Mouse (Mus musculus) CH12.LX (cell line): Measurements from ENCODE around the gene Dnph1. TPM values are rescaled to one million over a fixed set of nuclear protein-coding genes. Genes with fewer than 3 reads are reported as not detected.
A peak's percentile ranks its signal among the peaks of the same experiment; 100 is the strongest.

Experiments used
- DNase-seq: peaks from one replicate; pipeline ENCODE4 v3.0.0-alpha.2; 2013; ENCODE audit errors: extremely low read depth
- H3K27ac ChIP-seq: 2 replicates; pipeline ENCODE4 v1.5.1; 2012; ENCODE audit warnings: low read depth, mild to moderate bottlenecking, control low read depth, moderate library complexity; ENCODE audit not compliant: insufficient read depth
- H3K27me3 ChIP-seq: replicated peaks from 2 replicates; pipeline ENCODE3; 2012; ENCODE audit warnings: inconsistent platforms
- H3K36me3 ChIP-seq, 2 experiments: replicated peaks in 1 of 2; 2 replicates each; pipeline versions ENCODE3 to v1.6.1; 2012; ENCODE audit warnings: inconsistent platforms in 1 of 2, low read length in 1 of 2, mild to moderate bottlenecking in 1 of 2, mixed read lengths in 1 of 2, moderate library complexity in 1 of 2; ENCODE audit not compliant: control insufficient read depth in 1 of 2, insufficient read depth in 1 of 2
- H3K4me1 ChIP-seq, 2 experiments: 2 replicates each; pipeline ENCODE4 v1.6.1; 2012; ENCODE audit warnings: inconsistent platforms in 1 of 2, moderate library complexity in 1 of 2; ENCODE audit not compliant: insufficient read depth in 2 of 2, control insufficient read depth in 1 of 2
- H3K4me2 ChIP-seq: 2 replicates; pipeline ENCODE4 v1.6.1; 2012; ENCODE audit warnings: low read depth, mild to moderate bottlenecking, control low read depth; ENCODE audit not compliant: poor library complexity, insufficient read depth, severe bottlenecking
- H3K4me3 ChIP-seq, 3 experiments: fragments of 150-350 bp in 1 of 3; sonication (generic) in 1 of 3; replicated peaks in 1 of 3; 2 replicates each; pipeline versions ENCODE3 to v1.5.1; 2011 to 2012; ENCODE audit warnings: low read depth in 2 of 3, low read length in 2 of 3, mild to moderate bottlenecking in 2 of 3, moderate library complexity in 2 of 3, control low read depth in 1 of 3, improper control_type of control experiment in 1 of 3, inconsistent platforms in 1 of 3, mixed read lengths in 1 of 3; ENCODE audit not compliant: poor library complexity in 1 of 3
- H3K79me2 ChIP-seq: replicated peaks from 2 replicates; pipeline ENCODE4 v1.6.1; 2012; ENCODE audit warnings: mild to moderate bottlenecking, moderate library complexity; ENCODE audit not compliant: control insufficient read depth, poor library complexity, insufficient read depth, severe bottlenecking; ENCODE audit errors: extremely low read depth
- H3K9ac ChIP-seq: 2 replicates; pipeline ENCODE4 v1.6.1; 2012; ENCODE audit warnings: low read depth, mild to moderate bottlenecking, control low read depth, moderate library complexity; ENCODE audit not compliant: insufficient read depth
- H3K9me3 ChIP-seq: replicated peaks from 2 replicates; pipeline ENCODE3; 2012; ENCODE audit warnings: low read length, inconsistent platforms, mixed read lengths
- BHLHE40 ChIP-seq: IDR thresholded peaks from 2 replicates; pipeline ENCODE4 v1.6.1; 2011; ENCODE audit warnings: mild to moderate bottlenecking, low read depth, low read length, improper control_type of control experiment
- CHD1 ChIP-seq: IDR thresholded peaks from 2 replicates; pipeline ENCODE4 v1.6.1; 2012; ENCODE audit warnings: low read depth, low read length, improper control_type of control experiment, inconsistent platforms
- CTCF ChIP-seq, 2 experiments: IDR thresholded peaks in 1 of 2; conservative IDR thresholded peaks in 1 of 2; 2 replicates each; pipeline ENCODE4 v1.5.1; 2011 to 2012; ENCODE audit warnings: low read depth in 2 of 2, low read length in 2 of 2, improper control_type of control experiment in 1 of 2, inconsistent platforms in 1 of 2, mild to moderate bottlenecking in 1 of 2, moderate library complexity in 1 of 2
- ETS1 ChIP-seq: conservative IDR thresholded peaks from 2 replicates; pipeline ENCODE4 v1.6.1; 2012; ENCODE audit warnings: low read depth, mild to moderate bottlenecking, inconsistent platforms, low read length, improper control_type of control experiment, moderate library complexity
- IRF4 ChIP-seq: IDR thresholded peaks from 2 replicates; pipeline ENCODE4 v1.6.1; 2014; ENCODE audit warnings: low read depth, mild to moderate bottlenecking, inconsistent platforms, low read length, improper control_type of control experiment
- JUND ChIP-seq: conservative IDR thresholded peaks from 2 replicates; pipeline ENCODE4 v1.6.1; 2011; ENCODE audit warnings: low read depth, low read length, improper control_type of control experiment
- KAT2A ChIP-seq: IDR thresholded peaks from 2 replicates; pipeline ENCODE4 v1.6.1; 2012; ENCODE audit warnings: low read length, improper control_type of control experiment, inconsistent platforms; ENCODE audit not compliant: insufficient replicate concordance
- MAFK ChIP-seq: IDR thresholded peaks from 2 replicates; pipeline ENCODE4 v1.6.1; 2011; ENCODE audit warnings: low read length, improper control_type of control experiment; ENCODE audit not compliant: insufficient replicate concordance
- MEF2A ChIP-seq: IDR thresholded peaks from 2 replicates; pipeline ENCODE4 v1.6.1; 2014; ENCODE audit warnings: low read depth, mild to moderate bottlenecking, inconsistent platforms, low read length, improper control_type of control experiment, borderline replicate concordance
- MXI1 ChIP-seq: IDR thresholded peaks from 2 replicates; pipeline ENCODE4 v1.6.1; 2011; ENCODE audit warnings: mild to moderate bottlenecking, low read depth, low read length, improper control_type of control experiment
- MYC ChIP-seq: IDR thresholded peaks from 2 replicates; pipeline ENCODE4 v1.6.1; 2011; ENCODE audit warnings: low read depth, mild to moderate bottlenecking, improper control_type of control experiment, low read length
- NELFE ChIP-seq: IDR thresholded peaks from 2 replicates; pipeline ENCODE4 v1.6.1; 2011; ENCODE audit warnings: low read depth, low read length, improper control_type of control experiment
- POLR2A ChIP-seq: IDR thresholded peaks from 2 replicates; pipeline ENCODE4 v1.6.1; 2011; ENCODE audit warnings: low read depth, mild to moderate bottlenecking, improper control_type of control experiment, low read length
- RAD21 ChIP-seq: IDR thresholded peaks from 2 replicates; pipeline ENCODE4 v1.6.1; 2011; ENCODE audit warnings: low read depth, mild to moderate bottlenecking, low read length, improper control_type of control experiment, moderate library complexity
- SMC3 ChIP-seq: IDR thresholded peaks from 2 replicates; pipeline ENCODE4 v1.6.1; 2011; ENCODE audit warnings: low read depth, low read length, improper control_type of control experiment
- UBTF ChIP-seq: IDR thresholded peaks from 2 replicates; pipeline ENCODE4 v1.6.1; 2012; ENCODE audit warnings: low read depth, mild to moderate bottlenecking, inconsistent platforms, low read length, improper control_type of control experiment, moderate library complexity
- USF2 ChIP-seq: conservative IDR thresholded peaks from 2 replicates; pipeline ENCODE4 v1.6.1; 2011; ENCODE audit warnings: low read depth, low read length, improper control_type of control experiment
- ZC3H11A ChIP-seq: IDR thresholded peaks from 2 replicates; pipeline ENCODE4 v1.6.1; 2012; ENCODE audit warnings: low read depth, mild to moderate bottlenecking, inconsistent platforms, low read length, improper control_type of control experiment
- dilution Hi-C: fragments of 300-500 bp; cut with MboI; formaldehyde crosslinking; loops from 2 replicates; pipeline ENCODE4 v1.14.3; 2020; ENCODE audit warnings: low sequenced_read_pairs; ENCODE audit not compliant: extremely low pct_unique_long_range_greater_than_20kb, extremely low pct_ligation_motif_present
- in situ Hi-C: fragments of 300-500 bp; cut with MboI; formaldehyde crosslinking; loops from 3 replicates; pipeline ENCODE4 v1.14.3; 2019; ENCODE audit warnings: low sequenced_read_pairs, low pct_ligation_motif_present, low pct_unique_long_range_greater_than_20kb, mixed read lengths
- polyA plus RNA-seq: library from polyadenylated mRNA; unstranded; fragments of >175 nt; gene quantifications from 2 replicates; pipeline ENCODE4 v1.2.1, GENCODE M21; 2012; ENCODE audit warnings: low read depth; ENCODE audit not compliant: insufficient read length
- total RNA-seq, 2 experiments: library from RNA; depleted of rRNA; stranded (reverse); fragments of 300-350 nt in 1 of 2; fragments of >200 nt in 1 of 2; gene quantifications; 2 replicates each; pipeline ENCODE4 v1.2.3; 2012 to 2014

The Dnph1 gene
- total and polyA plus RNA-seq, 3 experiments, result 18.5 to 30.2 (median 28.4) TPM

GRCm38 (mm10) chr17:46457791-46458190 is 38.7 kb upstream of the Dnph1 start:
- in situ Hi-C loops, result no loop called here
- H3K9me3 ChIP-seq, result no peaks in the 10 kb centered on the region
- H3K36me3 ChIP-seq, result no peaks in the 10 kb centered on the region
- peak; percentile 76 for TF ChIP-seq RAD21
- TF ChIP-seq POLR2A, result no peak
- TF ChIP-seq MYC, result no peak
- TF ChIP-seq MEF2A, result no peak
- peak; percentile 66 for TF ChIP-seq SMC3
- TF ChIP-seq ZC3H11A, result no peak
- no peak for TF ChIP-seq USF2
- TF ChIP-seq KAT2A, result no peak
- TF ChIP-seq BHLHE40, result no peak
- no peak for TF ChIP-seq MAFK
- peak; percentile 35 to 90; a peak in 3 of 4 replicates for TF ChIP-seq CTCF (conservative IDR thresholded peaks at IDR 0.05 in 1 of 2, IDR thresholded peaks at IDR 0.05 in 1 of 2; ENCODE audit: low read depth in 2 of 2, low read length in 2 of 2)
- TF ChIP-seq CHD1, result no peak
- TF ChIP-seq ETS1, result no peak
- TF ChIP-seq MXI1, result no peak
- dilution Hi-C loops, result no loop called here
- no peak overlapping the region for H3K4me2 ChIP-seq
- H3K9ac ChIP-seq, result no peak overlapping the region
- peak; percentile 71 for DNase-seq
- H3K27ac ChIP-seq, result no peak overlapping the region
- H3K27me3 ChIP-seq, result peaks cover 92% of the 10 kb centered on the region
- H3K4me1 ChIP-seq, result peaks cover 12 to 13% of the 10 kb centered on the region in 2 experiments; a peak in 3 of 4 replicates
- H3K79me2 ChIP-seq, result no peaks in the 10 kb centered on the region
- H3K4me3 ChIP-seq, result no peak overlapping the region

GRCm38 (mm10) chr17:46458439-46458838 is 38.1 kb upstream of the Dnph1 start:
- TF ChIP-seq NELFE, result no peak
- Histone ChIP-seq H3K4me3 (no peak overlapping the region), H3K9me3 (no peaks in the 10 kb centered on the region), H3K27ac (no peak overlapping the region), H3K79me2 (no peaks in the 10 kb centered on the region), H3K9ac (no peak overlapping the region), H3K4me1 (peaks cover 9 to 12% of the 10 kb centered on the region in 2 experiments; a peak in 3 of 4 replicates), H3K4me2 (no peak overlapping the region), H3K27me3 (peaks cover 92% of the 10 kb centered on the region), H3K36me3 (no peaks in the 10 kb centered on the region)
- dilution Hi-C loops (no loop called here), in situ Hi-C loops (no loop called here)
- no peak for DNase-seq

GRCm38 (mm10) chr17:46460673-46461072 is 35.8 kb upstream of the Dnph1 start:
- Histone ChIP-seq H3K4me2 (no peak overlapping the region), H3K9ac (no peak overlapping the region), H3K27ac (no peak overlapping the region), H3K4me1 (peaks cover 4 to 9% of the 10 kb centered on the region in 2 experiments; a peak in 3 of 4 replicates), H3K4me3 (no peak overlapping the region), H3K27me3 (peaks cover 89% of the 10 kb centered on the region), H3K9me3 (no peaks in the 10 kb centered on the region), H3K36me3 (no peaks in the 10 kb centered on the region), H3K79me2 (no peaks in the 10 kb centered on the region)
- TF ChIP-seq IRF4 (no peak), JUND (no peak), SMC3 (no peak), UBTF (no peak)
- in situ Hi-C loops, result no loop called here
- DNase-seq, result no peak
- dilution Hi-C loops, result no loop called here
